Mouse (Mus musculus) limb, embryonic 14.5 days (tissue): ENCODE results near the gene Kat2b. TPM values are rescaled to one million over a fixed set of nuclear protein-coding genes. Genes with fewer than 3 reads are reported as not detected.

Experiments
- ATAC-seq: fragments of 200-750 bp; cut with Nextera tagmentation; 2 replicates; pipeline ENCODE4 v1.8.0; 2017; ENCODE audit warnings: low read depth, moderate number of reproducible peaks, moderate TSS enrichment; ENCODE audit not compliant: low FRiP score
- DNase-seq: peaks from one replicate; pipeline ENCODE4 v3.0.0-alpha.2; 2015; ENCODE audit warnings: low spot score
- H3K27ac ChIP-seq: fragments of 300-500 bp; sonication (generic); replicated peaks from 2 replicates; pipeline ENCODE4 v1.5.1; 2014; ENCODE audit warnings: low read depth, mild to moderate bottlenecking, low read length, moderate library complexity, mixed read lengths
- H3K27me3 ChIP-seq: fragments of 300-500 bp; sonication (generic); 2 replicates; pipeline ENCODE4 v1.6.1; 2014; ENCODE audit warnings: low read length, mixed read lengths; ENCODE audit not compliant: control insufficient read depth, insufficient read depth
- H3K36me3 ChIP-seq: fragments of 300-500 bp; sonication (generic); 2 replicates; pipeline ENCODE4 v1.6.1; 2014; ENCODE audit warnings: mild to moderate bottlenecking, low read length, moderate library complexity, mixed read lengths; ENCODE audit not compliant: control insufficient read depth, insufficient read depth
- H3K4me1 ChIP-seq: fragments of 300-500 bp; sonication (generic); 2 replicates; pipeline ENCODE4 v1.6.1; 2014; ENCODE audit warnings: antibody characterized with exemption, low read length, mixed read lengths; ENCODE audit not compliant: control insufficient read depth, insufficient read depth
- H3K4me2 ChIP-seq: fragments of 300-500 bp; sonication (generic); replicated peaks from 2 replicates; pipeline ENCODE4 v1.6.1; 2014; ENCODE audit warnings: low read depth, mild to moderate bottlenecking, low read length, moderate library complexity; ENCODE audit not compliant: severe bottlenecking
- H3K4me3 ChIP-seq: fragments of 300-500 bp; sonication (generic); replicated peaks from 2 replicates; pipeline ENCODE4 v1.5.1; 2014; ENCODE audit warnings: low read length
- H3K9ac ChIP-seq: fragments of 300-500 bp; sonication (generic); 2 replicates; pipeline ENCODE4 v1.6.1; 2014; ENCODE audit warnings: mild to moderate bottlenecking, low read depth, low read length, moderate library complexity; ENCODE audit not compliant: severe bottlenecking
- H3K9me3 ChIP-seq: fragments of 300-500 bp; sonication (generic); 2 replicates; pipeline ENCODE4 v1.6.1; 2016; ENCODE audit warnings: low read length; ENCODE audit not compliant: control insufficient read depth
- POLR2A ChIP-seq: fragments of 200-500 bp; IDR thresholded peaks from 2 replicates; pipeline ENCODE4 v1.8.0; 2012; ENCODE audit warnings: inconsistent platforms, mild to moderate bottlenecking, moderate library complexity, borderline replicate concordance; ENCODE audit not compliant: insufficient read depth, insufficient read length; ENCODE audit errors: extremely low read depth
- WGBS: fragments of 180-500 bp; shearing (Covaris S2); extraction: QIAGEN DNeasy Blood & Tissue Kit; methylation state at CpG from one replicate; pipeline ENCODE4 v1.1.7; 2014; 5-methylcytosine and 5-hydroxymethylcytosine counted together
- polyA plus RNA-seq, 2 experiments: library from polyadenylated mRNA; depleted of rRNA in 1 of 2; stranded (reverse) in 1 of 2; unstranded in 1 of 2; fragments of >200 nt; fragmentation: Nextera tagmentation in 1 of 2; extraction: Ambion mirVana in 1 of 2; gene quantifications; 2 replicates each; pipeline versions ENCODE4 v1.2.1 to v1.2.3; 2012 to 2014

Gene Kat2b
- polyA plus RNA-seq, 2 experiments, result 7.9 to 10.0 TPM

DNA sequence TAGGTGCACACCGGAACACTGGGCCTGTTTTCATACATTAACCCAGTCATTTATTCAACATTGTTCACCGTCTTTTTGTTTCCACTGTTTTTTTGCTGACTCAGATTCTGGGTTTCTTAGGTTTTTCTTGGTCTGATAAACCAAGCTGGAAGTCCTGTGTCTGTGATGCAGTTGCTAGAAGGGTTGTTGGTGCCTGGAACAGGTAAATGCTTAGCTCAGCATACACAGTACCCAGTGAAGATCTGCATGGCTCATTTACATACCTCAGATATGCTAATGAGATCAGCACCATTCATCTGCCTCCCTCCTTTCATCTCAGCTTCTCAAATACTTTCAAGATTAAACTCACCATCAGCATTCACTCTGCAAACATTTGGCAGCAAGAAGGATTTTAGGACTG lies 92.0 kb downstream of the Kat2b start:
- no peak for DNase-seq

DNA sequence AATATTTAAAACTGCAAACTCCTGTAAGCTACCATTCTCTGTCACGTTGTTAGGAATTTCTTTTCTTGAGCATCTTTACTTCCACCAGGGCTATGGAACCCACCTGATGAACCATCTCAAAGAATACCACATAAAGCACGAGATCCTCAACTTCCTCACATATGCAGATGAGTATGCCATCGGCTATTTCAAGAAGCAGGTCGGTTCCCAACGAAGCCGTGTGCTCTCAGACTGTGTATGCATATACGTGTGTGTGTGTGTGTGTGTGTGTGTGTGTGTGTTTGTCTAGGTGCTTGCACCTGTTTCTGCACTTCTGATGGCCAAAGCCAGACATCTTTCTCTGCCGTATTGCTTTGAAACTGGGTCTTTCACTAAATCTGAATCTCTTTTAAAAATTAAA lies 92.6 kb downstream of the Kat2b start:
- Histone ChIP-seq H3K27me3 (no peaks in the 10 kb centered on the region), H3K9ac (no peak overlapping the region), H3K9me3 (no peaks in the 10 kb centered on the region), H3K4me1 (no peaks in the 10 kb centered on the region), H3K36me3 (peaks cover 28% of the 10 kb centered on the region), H3K4me3 (no peak overlapping the region), H3K27ac (no peak overlapping the region), H3K4me2 (no peak overlapping the region)
- TF ChIP-seq POLR2A, result no peak
- ATAC-seq (no peak), DNase-seq (no peak)
- 85% methylated on average over 8 of the region's 8 CpGs for WGBS

More for the DNA sequence above, 92.0 kb downstream of the Kat2b start:
- no peak overlapping the region for H3K4me2 ChIP-seq
- H3K4me1 ChIP-seq, result no peaks in the 10 kb centered on the region
- no peak overlapping the region for H3K9ac ChIP-seq
- no peaks in the 10 kb centered on the region for H3K9me3 ChIP-seq
- H3K4me3 ChIP-seq, result no peak overlapping the region
- peaks cover 33% of the 10 kb centered on the region for H3K36me3 ChIP-seq
- 90% methylated on average over 2 of the region's 2 CpGs for WGBS
- no peaks in the 10 kb centered on the region for H3K27me3 ChIP-seq
- no peak for TF ChIP-seq POLR2A
- ATAC-seq, result no peak
- no peak overlapping the region for H3K27ac ChIP-seq

DNA sequence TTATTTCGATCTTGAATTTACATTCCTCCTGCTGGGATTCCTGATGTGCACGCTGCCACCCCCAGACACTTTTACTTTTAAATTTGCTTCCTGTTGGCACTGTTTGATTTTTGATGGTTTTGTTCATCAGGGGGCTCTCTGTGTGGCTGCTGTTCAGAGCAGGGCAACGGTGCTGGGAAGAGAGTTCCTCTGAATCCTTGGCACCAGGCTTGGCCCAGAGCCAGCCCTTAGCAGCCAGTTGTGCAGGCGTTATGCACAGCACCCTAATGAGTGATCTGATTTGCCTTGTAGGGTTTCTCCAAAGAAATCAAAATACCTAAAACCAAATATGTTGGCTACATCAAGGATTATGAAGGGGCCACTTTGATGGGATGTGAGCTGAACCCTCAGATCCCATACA lies 93.1 kb downstream of the Kat2b start:
- Histone ChIP-seq H3K27ac (no peak overlapping the region), H3K4me1 (no peaks in the 10 kb centered on the region), H3K9me3 (no peaks in the 10 kb centered on the region), H3K4me2 (no peak overlapping the region), H3K27me3 (no peaks in the 10 kb centered on the region), H3K4me3 (no peak overlapping the region), H3K9ac (no peak overlapping the region), H3K36me3 (peaks cover 25% of the 10 kb centered on the region)
- DNase-seq (no peak), ATAC-seq (no peak)
- WGBS, result 75% methylated on average over 4 of the region's 4 CpGs
- TF ChIP-seq POLR2A, result no peak

DNA sequence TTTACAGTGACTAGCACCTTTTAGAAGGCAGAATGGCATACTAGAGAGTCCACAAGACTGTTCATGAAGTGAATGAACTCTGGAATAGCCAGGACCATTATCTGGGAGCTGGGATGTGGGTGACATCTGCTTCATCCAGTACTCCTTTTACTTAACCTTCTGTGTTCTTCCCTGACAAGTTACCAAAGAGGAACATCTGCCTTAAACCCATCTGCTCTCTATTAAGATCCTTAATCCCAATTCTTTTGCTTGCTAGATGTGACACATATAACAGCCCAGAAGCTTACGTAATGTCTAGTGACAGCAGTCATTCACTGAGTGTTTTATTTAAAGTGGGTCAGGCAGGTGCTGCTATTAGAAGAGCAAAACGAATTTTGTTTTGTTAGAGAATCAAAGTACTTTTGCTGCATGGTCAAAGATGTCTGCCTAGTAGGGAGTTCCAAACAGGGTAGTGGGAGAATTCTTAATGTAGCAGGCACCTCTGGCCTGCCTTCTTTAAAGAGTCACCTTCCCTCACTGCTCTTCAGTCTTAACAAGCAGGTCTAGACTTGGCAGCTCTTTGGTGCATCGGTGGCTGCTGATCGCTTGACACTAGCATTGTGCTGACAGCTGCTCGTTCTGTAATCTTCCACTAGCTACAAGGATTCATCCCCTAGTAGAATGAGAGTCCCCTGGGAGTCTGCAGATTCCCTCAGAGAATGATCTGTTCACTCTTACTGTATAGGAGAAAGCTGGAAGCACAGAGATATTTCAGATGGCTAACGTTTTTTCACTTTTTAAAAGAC lies 94.6 kb downstream of the Kat2b start:
- no peak for TF ChIP-seq POLR2A
- H3K9ac ChIP-seq, result no peak overlapping the region
- no peaks in the 10 kb centered on the region for H3K27me3 ChIP-seq
- peaks cover 26% of the 10 kb centered on the region for H3K36me3 ChIP-seq
- no peak overlapping the region for H3K27ac ChIP-seq
- H3K4me2 ChIP-seq, result no peak overlapping the region
- DNase-seq (no peak), ATAC-seq (no peak)
- H3K9me3 ChIP-seq, result no peaks in the 10 kb centered on the region
- 75% methylated on average over 6 of the region's 6 CpGs for WGBS
- no peaks in the 10 kb centered on the region for H3K4me1 ChIP-seq
- H3K4me3 ChIP-seq, result no peak overlapping the region

DNA sequence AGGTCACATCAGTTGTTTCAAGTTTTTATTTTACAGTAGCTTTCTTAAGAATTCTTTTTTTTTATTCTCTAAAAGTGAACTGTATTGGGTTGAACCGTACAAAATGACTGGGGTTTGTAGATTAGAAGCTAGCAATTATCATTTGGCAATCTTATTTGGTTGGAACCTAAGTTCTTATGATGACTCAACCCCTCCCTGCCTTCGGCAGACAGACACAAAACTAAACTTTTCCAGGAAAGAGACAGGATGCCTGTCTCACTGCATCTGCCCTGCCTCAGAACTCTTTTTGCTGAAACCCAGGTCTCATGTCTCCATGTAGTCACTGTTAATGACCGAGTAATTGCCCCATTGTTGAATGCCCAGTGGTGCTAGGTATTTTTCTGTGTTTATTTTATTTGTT lies 97.6 kb downstream of the Kat2b start:
- Histone ChIP-seq H3K27me3 (no peaks in the 10 kb centered on the region), H3K9me3 (no peaks in the 10 kb centered on the region), H3K27ac (no peak overlapping the region), H3K36me3 (peaks cover 47% of the 10 kb centered on the region), H3K4me1 (no peaks in the 10 kb centered on the region), H3K9ac (no peak overlapping the region), H3K4me2 (no peak overlapping the region), H3K4me3 (no peak overlapping the region)
- no peak for DNase-seq
- TF ChIP-seq POLR2A, result no peak
- WGBS, result 90% methylated on average over 3 of the region's 3 CpGs
- no peak for ATAC-seq
